In genomic region chr10:44752719-44753390, GRCm38 (mm10) we compare ENCODE assay signal across 22 mouse cellular contexts.
DNase-seq lines count a peak whose midpoint lies in the region; ATAC-seq lines count a peak whose summit lies in the region.
"Had no signal": no experiment of that assay in that cellular context is flagged by ENCODE, and none has a peak within 500 bp of the region (broad histone marks: within the 10 kb centered on the region; RNA-seq: fewer than 3 reads in every experiment).

No protein-coding gene starts in this region.

- WGBS in limb, embryonic 11.5 days: 32% methylated on average over 8 of the region's 8 CpGs
- whole genome bisulfite sequencing in limb, embryonic 10.5 days: 43% methylated on average over 8 of the region's 8 CpGs
- 45% methylated on average over 8 of the region's 8 CpGs for WGBS in embryonic facial prominence, embryonic 10.5 days

- peak; percentile 25 for DNase-seq in adrenal gland, postnatal 14 days
- no peak for DNase-seq in adrenal gland, adult 18-20 months (ENCODE audit: low spot score in 2 of 2)
- peak; percentile 21 for DNase-seq in limb, embryonic 11.5 days (ENCODE audit: low spot score)
- DNase-seq in limb, embryonic 10.5 days (ENCODE audit: low spot score): no peak
- peak; percentile 16 for DNase-seq in embryonic facial prominence, embryonic 10.5 days (ENCODE audit: low spot score)
- peak; percentile 28 for DNase-seq in retina, embryonic 14.5 days (ENCODE audit: low spot score)
- DNase-seq in heart, postnatal 36 days: no peak
- DNase-seq in lung, postnatal 14 days: no peak
- DNase-seq: cerebellum, postnatal 25 days; gastrocnemius, postnatal 10 days; heart, adult 18-20 months; lung, postnatal 10 days; thymus, postnatal 36 days had no signal

- H3K27ac ChIP-seq in limb, embryonic 11.5 days (replicated peaks; ENCODE audit: low read depth, low read length): no peak overlapping the region
- H3K27ac ChIP-seq in limb, embryonic 10.5 days: no peak overlapping the region
- no peak overlapping the region for H3K27ac ChIP-seq in embryonic facial prominence, embryonic 10.5 days (replicated peaks)
- H3K27ac ChIP-seq: embryonic facial prominence, embryonic 15.5 days; forebrain, embryonic 10.5 days; heart, embryonic 15.5 days; hindbrain, embryonic 13.5 days; kidney, postnatal 0 days; liver, embryonic 15.5 days had no signal

- no peak overlapping the region for H3K9ac ChIP-seq in limb, embryonic 11.5 days (ENCODE audit: low read length)
- H3K9ac ChIP-seq: embryonic facial prominence, embryonic 15.5 days; heart, embryonic 15.5 days; hindbrain, embryonic 13.5 days; liver, embryonic 15.5 days had no signal

- H3K9me3 ChIP-seq in limb, embryonic 11.5 days (ENCODE audit: control insufficient read depth, low read length): no peaks in the 10 kb centered on the region
- no peaks in the 10 kb centered on the region for H3K9me3 ChIP-seq in limb, embryonic 10.5 days (replicated peaks)
- no peaks in the 10 kb centered on the region for H3K9me3 ChIP-seq in embryonic facial prominence, embryonic 10.5 days
- H3K9me3 ChIP-seq: embryonic facial prominence, embryonic 15.5 days; forebrain, embryonic 10.5 days; heart, embryonic 15.5 days; hindbrain, embryonic 13.5 days; liver, embryonic 15.5 days; megakaryocyte, embryonic 14.5 days had no signal

- H3K27me3 ChIP-seq in limb, embryonic 11.5 days (ENCODE audit: control insufficient read depth, insufficient read depth, low read length): no peaks in the 10 kb centered on the region
- H3K27me3 ChIP-seq in limb, embryonic 10.5 days (ENCODE audit: low read depth, poor library complexity, severe bottlenecking): no peaks in the 10 kb centered on the region
- no peaks in the 10 kb centered on the region; the same call in 1 of the 2 replicates for H3K27me3 ChIP-seq in embryonic facial prominence, embryonic 10.5 days (replicated peaks; ENCODE audit: low read depth, poor library complexity, severe bottlenecking)
- H3K27me3 ChIP-seq: embryonic facial prominence, embryonic 15.5 days; hindbrain, embryonic 13.5 days; liver, embryonic 15.5 days had no signal

- no peak for ATAC-seq in limb, embryonic 11.5 days (ENCODE audit: insufficient number of reproducible peaks, low FRiP score, low TSS enrichment, low read depth)
- ATAC-seq: activated CD4-positive, CD25-positive, alpha-beta regulatory T cell, adult 4 months; intestine, postnatal 0 days had no signal

- no peak overlapping the region for H3K4me3 ChIP-seq in limb, embryonic 11.5 days (ENCODE audit: low read depth, low read length)
- H3K4me3 ChIP-seq in limb, embryonic 10.5 days: no peak overlapping the region
- no peak overlapping the region for H3K4me3 ChIP-seq in embryonic facial prominence, embryonic 10.5 days
- H3K4me3 ChIP-seq: embryonic facial prominence, embryonic 15.5 days; forebrain, embryonic 10.5 days; heart, embryonic 15.5 days; hindbrain, embryonic 13.5 days; liver, embryonic 15.5 days; megakaryocyte, embryonic 14.5 days had no signal

- no peaks in the 10 kb centered on the region for H3K36me3 ChIP-seq in limb, embryonic 11.5 days (ENCODE audit: control insufficient read depth, insufficient read depth, low read length)
- no peaks in the 10 kb centered on the region for H3K36me3 ChIP-seq in limb, embryonic 10.5 days
- no peaks in the 10 kb centered on the region for H3K36me3 ChIP-seq in embryonic facial prominence, embryonic 10.5 days (replicated peaks)
- H3K36me3 ChIP-seq: embryonic facial prominence, embryonic 15.5 days; forebrain, embryonic 10.5 days; heart, embryonic 15.5 days; hindbrain, embryonic 13.5 days; liver, embryonic 15.5 days had no signal

- intact Hi-C loops in heart, postnatal 36 days (cut with DNase I): no loop called here

- H3K4me2 ChIP-seq in limb, embryonic 11.5 days (ENCODE audit: low read depth, severe bottlenecking): no peak overlapping the region
- H3K4me2 ChIP-seq: embryonic facial prominence, embryonic 15.5 days; heart, embryonic 15.5 days; hindbrain, embryonic 13.5 days; liver, embryonic 15.5 days had no signal

- 0 out of 2 replicates have a peak, but pooled peaks cover 2% of the 10 kb centered on the region for H3K4me1 ChIP-seq in limb, embryonic 11.5 days (ENCODE audit: control insufficient read depth, insufficient read depth, low read length)
- peaks cover 39% of the 10 kb centered on the region for H3K4me1 ChIP-seq in limb, embryonic 10.5 days
- H3K4me1 ChIP-seq in embryonic facial prominence, embryonic 10.5 days: peaks cover 23% of the 10 kb centered on the region
- H3K4me1 ChIP-seq: embryonic facial prominence, embryonic 15.5 days; forebrain, embryonic 10.5 days; liver, embryonic 15.5 days; megakaryocyte, embryonic 14.5 days had no signal

Comparison
In these comparisons a context has a peak if more than half of its experiments do, and no peak if none do; other contexts are left out.
1. DNase-seq: peak in adrenal gland, postnatal 14 days (single experiment), limb, embryonic 11.5 days (single experiment), embryonic facial prominence, embryonic 10.5 days (single experiment) and retina, embryonic 14.5 days (single experiment); none in adrenal gland, adult 18-20 months (0 of 2), limb, embryonic 10.5 days (single experiment), heart, postnatal 36 days (0 of 2) and lung, postnatal 14 days (single experiment).